Mouse (Mus musculus): ENCODE measurements around the gene Iqgap2. TPM values are rescaled to one million over a fixed set of nuclear protein-coding genes. Genes with fewer than 3 reads are reported as not detected.

Iqgap2 gene
- polyA plus RNA-seq, 1 experiment from 2014 or later = 24.6 TPM

GRCm38 (mm10) chr13:95684656-95685244 is 207.0 kb downstream of the Iqgap2 start:
- WGBS (ENCODE audit: insufficient replicate concordance) = 66% methylated on average over 9 of the region's 9 CpGs
- ATAC-seq = no peak
- H3K27me3 ChIP-seq (ENCODE audit: insufficient read depth, low read length) = no peaks in the 10 kb centered on the region
- H3K36me3 ChIP-seq (replicated peaks; ENCODE audit: insufficient read depth, low read length) = peaks cover 37% of the 10 kb centered on the region
- DNase-seq = no peak
- no peak overlapping the region for H3K4me2 ChIP-seq (ENCODE audit: low read depth, low read length)
- H3K27ac ChIP-seq (ENCODE audit: low read depth) = 0 out of 2 replicates have a peak overlapping the region, but pooled peaks have one; percentile 16
- no peak overlapping the region for H3K9ac ChIP-seq (replicated peaks)
- peaks cover 20% of the 10 kb centered on the region for H3K4me1 ChIP-seq (ENCODE audit: insufficient read depth)
- TF ChIP-seq EP300 (IDR thresholded peaks at IDR 0.05; ENCODE audit: low read depth) = 0 out of 2 replicates have a peak, but pooled peaks have one; percentile 10
- TF ChIP-seq CTCF (IDR thresholded peaks at IDR 0.05; ENCODE audit: low read depth) = no peak
- H3K4me3 ChIP-seq (ENCODE audit: low read depth, low read length) = no peak overlapping the region
- H3K9me3 ChIP-seq (ENCODE audit: low read length) = no peaks in the 10 kb centered on the region

- H3K4me1 ChIP-seq (ENCODE audit: insufficient read depth) = peaks cover 21% of the 10 kb centered on the region
- peak overlapping the region; percentile 91 for H3K27ac ChIP-seq (ENCODE audit: low read depth)
- no peaks in the 10 kb centered on the region for H3K27me3 ChIP-seq (ENCODE audit: insufficient read depth, low read length)
- TF ChIP-seq CTCF (IDR thresholded peaks at IDR 0.05; ENCODE audit: low read depth) (no peak), EP300 (IDR thresholded peaks at IDR 0.05; ENCODE audit: low read depth) (peak; percentile 100)
- H3K4me3 ChIP-seq (ENCODE audit: low read depth, low read length) = no peak overlapping the region
- peak; percentile 47 for DNase-seq
- peak overlapping the region; percentile 27 for H3K4me2 ChIP-seq (ENCODE audit: low read depth, low read length)
- 61% methylated on average over 4 of the region's 4 CpGs for WGBS (ENCODE audit: insufficient replicate concordance)
- no peak overlapping the region for H3K9ac ChIP-seq (replicated peaks)
- peaks cover 31% of the 10 kb centered on the region for H3K36me3 ChIP-seq (replicated peaks; ENCODE audit: insufficient read depth, low read length)
- H3K9me3 ChIP-seq (ENCODE audit: low read length) = no peaks in the 10 kb centered on the region
- peak; percentile 96 for ATAC-seq
Measured at GRCm38 (mm10) chr13:95679491-95679941, 212.2 kb downstream of the Iqgap2 start.

GRCm38 (mm10) chr13:95679078-95679477 is 212.6 kb downstream of the Iqgap2 start:
- H3K36me3 ChIP-seq (replicated peaks; ENCODE audit: insufficient read depth, low read length) = peaks cover 32% of the 10 kb centered on the region
- H3K4me2 ChIP-seq (ENCODE audit: low read depth, low read length) = peak overlapping the region; percentile 27
- WGBS (ENCODE audit: insufficient replicate concordance) = 54% methylated on average over 5 of the region's 5 CpGs
- no peaks in the 10 kb centered on the region for H3K9me3 ChIP-seq (ENCODE audit: low read length)
- DNase-seq (no peak), ATAC-seq (peak; percentile 26)
- H3K4me3 ChIP-seq (ENCODE audit: low read depth, low read length) = no peak overlapping the region
- no peaks in the 10 kb centered on the region for H3K27me3 ChIP-seq (ENCODE audit: insufficient read depth, low read length)
- peaks cover 24% of the 10 kb centered on the region for H3K4me1 ChIP-seq (ENCODE audit: insufficient read depth)
- no peak overlapping the region; the same call in 1 of the 2 replicates for H3K9ac ChIP-seq (replicated peaks)
- TF ChIP-seq EP300 (IDR thresholded peaks at IDR 0.05; ENCODE audit: low read depth) = no peak
- no peak for TF ChIP-seq CTCF (IDR thresholded peaks at IDR 0.05; ENCODE audit: low read depth)
- peak overlapping the region; percentile 91 for H3K27ac ChIP-seq (ENCODE audit: low read depth)

GRCm38 (mm10) chr13:95672372-95672771 is 219.3 kb downstream of the Iqgap2 start:
- peak overlapping the region; percentile 93 for H3K27ac ChIP-seq (ENCODE audit: low read depth)
- TF ChIP-seq CTCF (IDR thresholded peaks at IDR 0.05; ENCODE audit: low read depth) = no peak
- peak; percentile 63 for TF ChIP-seq EP300 (IDR thresholded peaks at IDR 0.05; ENCODE audit: low read depth)
- WGBS (ENCODE audit: insufficient replicate concordance) = 55% methylated on average over 7 of the region's 7 CpGs
- peak overlapping the region; percentile 52; the same call in 1 of the 2 replicates for H3K9ac ChIP-seq (replicated peaks)
- H3K4me2 ChIP-seq (ENCODE audit: low read depth, low read length) = peak overlapping the region; percentile 51
- H3K4me3 ChIP-seq (ENCODE audit: low read depth, low read length) = peak overlapping the region; percentile 35
- H3K36me3 ChIP-seq (replicated peaks; ENCODE audit: insufficient read depth, low read length) = peaks cover 44% of the 10 kb centered on the region
- no peak for ATAC-seq
- no peak for DNase-seq
- peaks cover 12% of the 10 kb centered on the region for H3K4me1 ChIP-seq (ENCODE audit: insufficient read depth)
- H3K27me3 ChIP-seq (ENCODE audit: insufficient read depth, low read length) = no peaks in the 10 kb centered on the region
- H3K9me3 ChIP-seq (ENCODE audit: low read length) = no peaks in the 10 kb centered on the region

GRCm38 (mm10) chr13:95671108-95671897 is 220.4 kb downstream of the Iqgap2 start:
- Histone ChIP-seq H3K36me3 (replicated peaks; ENCODE audit: insufficient read depth, low read length) (peaks cover 50% of the 10 kb centered on the region), H3K4me2 (ENCODE audit: low read depth, low read length) (peak overlapping the region; percentile 51), H3K9ac (replicated peaks) (peak overlapping the region; percentile 52), H3K9me3 (ENCODE audit: low read length) (no peaks in the 10 kb centered on the region), H3K4me1 (ENCODE audit: insufficient read depth) (peaks cover 12% of the 10 kb centered on the region), H3K27ac (ENCODE audit: low read depth) (peak overlapping the region; percentile 93), H3K4me3 (ENCODE audit: low read depth, low read length) (peak overlapping the region; percentile 35), H3K27me3 (ENCODE audit: insufficient read depth, low read length) (no peaks in the 10 kb centered on the region)
- peak; percentile 50 for DNase-seq
- peak; percentile 94 for ATAC-seq
- peak; percentile 100 for TF ChIP-seq EP300 (IDR thresholded peaks at IDR 0.05; ENCODE audit: low read depth)
- TF ChIP-seq CTCF (IDR thresholded peaks at IDR 0.05; ENCODE audit: low read depth) = no peak
- 40% methylated on average over 9 of the region's 9 CpGs for WGBS (ENCODE audit: insufficient replicate concordance)

- no peaks in the 10 kb centered on the region for H3K27me3 ChIP-seq (ENCODE audit: insufficient read depth, low read length)
- TF ChIP-seq EP300 (IDR thresholded peaks at IDR 0.05; ENCODE audit: low read depth) (no peak), CTCF (IDR thresholded peaks at IDR 0.05; ENCODE audit: low read depth) (no peak)
- DNase-seq (no peak), ATAC-seq (no peak)
- H3K27ac ChIP-seq (ENCODE audit: low read depth) = peak overlapping the region; percentile 93
- peak overlapping the region; percentile 35 for H3K4me3 ChIP-seq (ENCODE audit: low read depth, low read length)
- WGBS (ENCODE audit: insufficient replicate concordance) = 72% methylated on average over 5 of the region's 5 CpGs
- no peaks in the 10 kb centered on the region for H3K9me3 ChIP-seq (ENCODE audit: low read length)
- H3K36me3 ChIP-seq (replicated peaks; ENCODE audit: insufficient read depth, low read length) = peaks cover 57% of the 10 kb centered on the region
- peak overlapping the region; percentile 51 for H3K4me2 ChIP-seq (ENCODE audit: low read depth, low read length)
- peaks cover 12% of the 10 kb centered on the region for H3K4me1 ChIP-seq (ENCODE audit: insufficient read depth)
- H3K9ac ChIP-seq (replicated peaks) = no peak overlapping the region
Measured at GRCm38 (mm10) chr13:95670534-95670933, 221.2 kb downstream of the Iqgap2 start.

Measured in liver, postnatal 0 days (tissue).